Mouse (Mus musculus) thymus, adult 18-20 months (tissue): ENCODE data around the gene Ak4.

Experiments used
- DNase-seq, 2 experiments: peaks; one replicate each; pipeline ENCODE4 v3.0.0; 2022; ENCODE audit warnings: mixed read lengths in 2 of 2

Ak4 gene

DNA sequence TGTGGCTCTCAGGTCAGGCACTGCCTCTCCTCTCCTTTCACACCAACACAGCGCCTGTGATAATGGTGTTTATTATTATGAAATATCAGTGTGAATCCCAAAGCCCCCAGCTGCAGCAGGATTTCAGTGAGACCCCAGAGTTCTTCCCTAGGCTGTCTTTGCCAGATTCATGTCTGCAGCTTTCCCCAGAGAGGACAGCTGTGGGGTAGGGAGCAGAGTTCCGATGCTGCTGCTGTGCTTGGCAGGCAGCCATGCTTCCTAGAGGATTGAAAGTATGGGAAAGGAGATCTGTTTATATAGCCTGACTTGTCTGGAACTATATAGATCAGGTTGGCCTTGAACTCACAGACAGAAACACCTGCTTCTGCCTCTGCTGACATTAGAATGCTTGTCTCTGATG is 43.0 kb downstream of the Ak4 start:
- DNase-seq: no peak

- DNase-seq: no peak
These were observed 47.2 kb downstream of the Ak4 start for GRCm38 (mm10) chr4:101466264-101466663.

DNA sequence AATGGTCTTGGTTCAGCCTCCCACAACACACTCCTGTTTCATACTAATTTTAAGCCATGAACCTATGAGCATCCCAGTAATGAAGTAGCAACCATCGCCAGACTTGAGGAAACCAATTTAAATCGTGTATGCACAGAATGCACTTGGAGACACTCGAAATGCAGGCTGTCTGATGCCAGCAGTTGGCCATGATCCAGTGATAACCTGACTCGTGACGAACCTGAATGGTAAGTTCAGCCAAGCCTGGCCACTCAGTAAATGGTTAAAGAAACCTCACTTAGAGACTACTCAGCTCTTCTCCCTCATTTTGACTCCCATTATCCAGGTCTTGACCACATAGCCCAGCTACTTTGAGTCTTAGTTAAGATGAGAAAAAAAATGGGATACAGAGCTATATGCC is 50.2 kb downstream of the Ak4 start:
- no peak for DNase-seq

DNA sequence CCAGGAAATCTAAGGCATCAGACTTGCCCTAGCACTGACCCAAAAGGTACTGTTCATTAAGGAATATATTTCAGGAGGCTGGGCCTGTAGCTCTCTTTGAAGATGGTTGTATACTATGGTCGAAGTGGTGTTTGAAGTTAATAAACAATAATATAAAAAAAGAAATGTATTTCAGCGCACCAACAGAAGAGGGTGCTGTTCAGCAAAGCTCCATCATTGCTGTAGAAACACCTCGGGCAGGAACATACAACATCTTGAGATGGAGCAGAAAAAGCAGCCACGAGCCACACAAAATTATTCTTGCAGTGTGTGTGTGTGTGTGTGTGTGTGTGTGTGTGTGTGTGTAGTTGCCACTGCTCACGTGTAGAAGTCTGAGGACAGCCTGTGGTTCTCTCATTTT is 51.5 kb downstream of the Ak4 start:
- DNase-seq: no peak

GRCm38 (mm10) chr4:101472767-101473166 is 53.7 kb downstream of the Ak4 start:
- no peak for DNase-seq

DNA sequence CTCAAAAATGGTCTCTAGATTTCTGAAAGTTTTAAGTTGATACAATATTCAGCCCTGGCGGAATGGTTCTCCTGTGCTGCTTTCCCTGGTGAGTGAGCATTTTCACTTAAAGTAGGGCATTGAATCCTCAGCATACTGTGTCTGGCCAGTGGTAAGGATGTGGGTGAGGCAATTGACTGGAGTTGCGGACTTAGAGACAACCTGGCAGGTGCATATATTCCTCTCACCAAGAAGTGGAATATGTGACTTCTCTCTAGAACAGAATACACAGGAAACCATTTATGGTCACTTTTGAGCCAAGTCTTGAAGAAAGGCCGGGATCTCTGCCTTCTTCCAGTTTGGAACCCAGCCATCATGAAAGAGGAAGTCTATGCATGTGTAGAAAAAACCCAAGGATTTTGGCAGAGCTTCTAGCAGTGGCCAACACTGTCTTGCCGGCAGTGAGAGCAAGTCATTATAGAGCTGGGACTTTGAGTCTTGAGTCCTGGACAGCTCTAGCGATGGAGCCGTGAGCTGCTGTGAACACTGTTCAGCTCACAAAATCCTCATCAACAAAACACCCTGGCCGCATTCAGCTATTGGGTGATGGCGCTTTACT is 71.3 kb downstream of the Ak4 start:
- DNase-seq: no peak

DNA sequence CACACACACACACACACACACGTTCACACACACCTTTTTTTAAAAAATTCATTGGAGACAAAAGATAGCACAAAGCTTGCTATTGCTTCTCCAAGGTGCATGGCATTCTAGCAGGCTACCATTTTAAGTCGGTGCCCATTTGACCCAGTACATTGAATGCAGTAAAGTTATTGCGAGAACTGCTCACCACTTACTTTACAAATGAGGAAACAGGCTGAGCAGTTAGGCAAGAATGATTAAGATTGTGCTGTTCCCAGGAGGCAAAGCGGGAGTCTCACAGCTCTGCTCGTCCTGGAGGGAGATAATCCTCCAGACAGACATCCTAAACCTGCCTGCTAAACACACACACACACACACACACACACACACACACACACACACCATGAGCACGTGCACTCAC is 72.6 kb downstream of the Ak4 start:
- DNase-seq: no peak

DNA sequence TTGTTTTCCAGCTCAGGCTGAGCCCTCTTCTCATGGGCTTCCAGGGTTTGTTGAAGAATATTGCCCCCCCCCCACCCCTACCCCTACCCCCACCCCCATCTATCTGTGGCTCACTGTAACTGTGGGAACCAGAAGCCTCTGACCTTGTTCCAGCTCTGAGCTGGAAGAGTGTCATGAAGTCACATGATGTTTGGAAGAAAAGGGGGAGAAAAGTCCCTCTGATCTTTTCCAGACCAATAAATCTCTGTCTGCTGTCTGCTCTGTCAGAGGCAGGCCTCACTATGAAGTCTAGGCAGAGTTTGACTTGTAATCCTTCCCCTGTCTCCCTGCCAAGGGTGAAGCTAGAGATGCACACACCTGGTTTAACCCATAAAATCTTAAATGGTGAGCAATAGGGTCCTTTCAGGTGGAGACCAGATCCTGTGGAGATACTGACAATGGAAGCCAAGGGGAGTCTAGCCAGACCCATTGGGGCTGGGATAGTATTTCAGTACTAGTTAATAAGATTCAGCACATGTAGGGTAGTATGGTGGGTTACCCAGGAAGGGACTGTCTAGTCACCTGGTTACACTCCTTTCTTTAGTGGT is 74.6 kb downstream of the Ak4 start:
- no peak for DNase-seq

DNA sequence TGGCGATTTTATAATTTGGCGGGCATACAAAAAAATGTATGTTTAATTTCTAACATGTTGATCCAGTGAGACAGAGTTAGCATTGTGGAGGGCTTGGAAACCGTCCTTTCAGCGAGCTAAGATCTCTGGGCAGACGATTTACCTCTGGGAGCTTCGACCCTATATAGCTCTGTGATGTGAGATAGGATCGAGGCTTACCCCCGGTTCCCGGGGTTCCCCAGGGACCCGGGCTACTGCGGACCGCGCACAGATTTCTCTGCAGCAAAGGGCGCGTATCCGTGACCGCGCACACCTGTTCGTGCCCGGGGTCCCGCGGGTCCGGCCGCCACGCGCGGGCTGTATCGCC is 77.1 kb downstream of the Ak4 start:
- DNase-seq: no peak

GRCm38 (mm10) chr4:101496534-101497237 is 77.6 kb downstream of the Ak4 start, which contains the start of gene Dnajc6:
Gene Dnajc6, plus strand, starts transcription at chr4:101496648.
- DNase-seq: no peak

GRCm38 (mm10) chr4:101497336-101497735 is 78.3 kb downstream of the Ak4 start:
- DNase-seq: no peak

- no peak for DNase-seq
These were observed 85.5 kb downstream of the Ak4 start for GRCm38 (mm10) chr4:101504470-101505007.

DNA sequence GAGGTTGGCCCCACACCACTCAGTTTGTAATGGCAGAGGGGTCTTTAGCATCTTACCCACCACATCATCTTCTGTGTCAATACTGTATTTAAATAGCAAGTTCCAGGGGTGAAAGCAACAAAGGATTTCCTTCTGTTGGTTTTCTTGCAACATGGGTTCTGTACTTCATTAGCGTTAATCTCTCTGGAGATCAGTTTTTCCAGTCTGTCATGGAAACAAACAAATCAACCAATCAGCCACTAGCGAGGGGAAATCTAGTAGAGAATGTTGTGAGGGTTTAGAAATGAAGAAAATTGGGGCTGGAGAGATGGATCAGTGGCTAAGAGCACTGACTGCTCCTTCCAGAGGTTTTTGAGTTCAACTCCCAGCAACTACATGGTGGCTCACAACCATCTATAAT is 86.9 kb downstream of the Ak4 start:
- no peak for DNase-seq

GRCm38 (mm10) chr4:101506372-101506771 is 87.3 kb downstream of the Ak4 start:
- DNase-seq: no peak

- DNase-seq: peak; percentile 34 to 67
These were observed 88.7 kb downstream of the Ak4 start for GRCm38 (mm10) chr4:101507571-101508422.

GRCm38 (mm10) chr4:101508431-101508830 is 89.4 kb downstream of the Ak4 start:
- DNase-seq: no peak

DNA sequence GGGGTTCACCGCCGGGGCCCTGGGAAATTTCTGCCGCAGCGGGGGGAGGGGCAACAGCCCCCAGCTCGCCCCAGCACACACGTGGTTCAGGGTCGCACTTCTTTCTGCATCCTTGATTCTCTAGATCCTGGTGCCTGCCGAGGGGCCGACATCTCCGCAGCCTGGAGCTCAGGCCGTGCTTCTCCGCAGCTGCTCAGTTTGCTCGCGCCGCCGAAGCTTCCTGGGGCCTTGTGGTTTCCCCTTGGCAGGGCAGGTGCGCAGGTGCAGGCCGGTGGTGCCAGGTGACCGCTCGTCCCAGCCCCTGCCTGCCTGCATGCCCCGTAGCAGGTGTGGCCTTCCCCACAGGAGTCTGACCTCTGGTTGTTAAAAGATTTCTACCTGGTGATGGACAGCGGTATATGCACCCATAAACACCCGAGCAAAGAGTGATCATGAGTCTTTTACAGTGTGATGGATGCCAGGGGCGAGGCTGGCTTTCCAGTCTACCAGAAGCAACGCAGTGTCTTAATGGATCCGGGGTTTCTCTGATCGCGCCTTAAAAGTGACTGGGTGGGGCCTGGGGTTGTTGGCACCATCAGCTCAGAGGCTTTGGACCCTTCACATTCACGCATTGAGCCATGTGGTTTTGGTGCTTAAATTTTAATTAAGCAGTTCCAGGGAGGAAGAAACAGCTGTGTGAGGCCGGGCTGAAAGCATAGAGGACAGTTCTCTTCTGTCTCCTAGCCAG is 89.9 kb downstream of the Ak4 start:
- peak; percentile 72 to 77 for DNase-seq

- no peak for DNase-seq
These were observed 91.2 kb downstream of the Ak4 start for GRCm38 (mm10) chr4:101510111-101510903.

GRCm38 (mm10) chr4:101510904-101511210 is 91.8 kb downstream of the Ak4 start:
- DNase-seq: no peak

GRCm38 (mm10) chr4:101511768-101512521 is 92.9 kb downstream of the Ak4 start:
- no peak for DNase-seq

GRCm38 (mm10) chr4:101513251-101513650 is 94.2 kb downstream of the Ak4 start:
- no peak for DNase-seq
